Mouse (Mus musculus) olfactory bulb, adult 2 months (tissue): ENCODE measurements around the gene Fbxl12.

Experiments used
- CTCF ChIP-seq: fragments of 200-500 bp; IDR thresholded peaks from 2 replicates; pipeline ENCODE4 v1.5.1; 2012; ENCODE audit warnings: low read depth, mild to moderate bottlenecking, low read length, moderate library complexity; ENCODE audit not compliant: insufficient read depth
- POLR2A ChIP-seq: fragments of 200-500 bp; IDR thresholded peaks from 2 replicates; pipeline ENCODE4 v1.6.1; 2012; ENCODE audit warnings: mild to moderate bottlenecking, low read depth, low read length, moderate library complexity; ENCODE audit not compliant: insufficient read depth

- TF ChIP-seq POLR2A = peak; percentile 67; the same call in 1 of the 2 replicates
- TF ChIP-seq CTCF = no peak
These were observed at the start of gene Fbxl12 for GRCm38 (mm10) chr9:20644360-20645081.
